Mouse (Mus musculus) midbrain, embryonic 10.5 days (tissue): Measurements from ENCODE around the gene Il16. TPM values are rescaled to one million over a fixed set of nuclear protein-coding genes. Genes with fewer than 3 reads are reported as not detected.
A peak's percentile ranks its signal among the peaks of the same experiment; 100 is the strongest.

Experiments used
- DNase-seq: peaks from one replicate; pipeline ENCODE4 v3.0.0-alpha.2; 2017; ENCODE audit warnings: low spot score
- H3K27ac ChIP-seq: fragments of 300-500 bp; sonication (generic); replicated peaks from 2 replicates; pipeline ENCODE4 v1.5.1; 2016; ENCODE audit warnings: mild to moderate bottlenecking
- H3K27me3 ChIP-seq: fragments of 300-500 bp; sonication (generic); 2 replicates; pipeline ENCODE4 v1.6.1; 2016; ENCODE audit warnings: low read depth, mild to moderate bottlenecking; ENCODE audit not compliant: poor library complexity, severe bottlenecking
- H3K36me3 ChIP-seq: fragments of 300-500 bp; sonication (generic); 2 replicates; pipeline ENCODE4 v1.6.1; 2016; ENCODE audit warnings: mild to moderate bottlenecking, moderate library complexity
- H3K4me1 ChIP-seq: fragments of 300-500 bp; sonication (generic); 2 replicates; pipeline ENCODE4 v1.6.1; 2016
- H3K4me3 ChIP-seq: fragments of 300-500 bp; sonication (generic); 2 replicates; pipeline ENCODE4 v1.5.1; 2016; ENCODE audit warnings: mild to moderate bottlenecking, moderate library complexity
- H3K9me3 ChIP-seq: fragments of 300-500 bp; sonication (generic); replicated peaks from 2 replicates; pipeline ENCODE4 v1.6.1; 2016; ENCODE audit warnings: mild to moderate bottlenecking
- WGBS: fragments of 180-500 bp; shearing (Covaris S2); methylation state at CpG from one replicate; pipeline ENCODE4 v1.1.7; 2016; 5-methylcytosine and 5-hydroxymethylcytosine counted together
- polyA plus RNA-seq: library from polyadenylated mRNA; unstranded; fragments of >200 nt; fragmentation: Nextera tagmentation; extraction: Ambion mirVana; gene quantifications from 2 replicates; pipeline ENCODE4 v1.2.1, GENCODE M21; 2016

Gene Il16
- polyA plus RNA-seq, 1 experiment from 2014 or later, result 0.72 TPM

DNA sequence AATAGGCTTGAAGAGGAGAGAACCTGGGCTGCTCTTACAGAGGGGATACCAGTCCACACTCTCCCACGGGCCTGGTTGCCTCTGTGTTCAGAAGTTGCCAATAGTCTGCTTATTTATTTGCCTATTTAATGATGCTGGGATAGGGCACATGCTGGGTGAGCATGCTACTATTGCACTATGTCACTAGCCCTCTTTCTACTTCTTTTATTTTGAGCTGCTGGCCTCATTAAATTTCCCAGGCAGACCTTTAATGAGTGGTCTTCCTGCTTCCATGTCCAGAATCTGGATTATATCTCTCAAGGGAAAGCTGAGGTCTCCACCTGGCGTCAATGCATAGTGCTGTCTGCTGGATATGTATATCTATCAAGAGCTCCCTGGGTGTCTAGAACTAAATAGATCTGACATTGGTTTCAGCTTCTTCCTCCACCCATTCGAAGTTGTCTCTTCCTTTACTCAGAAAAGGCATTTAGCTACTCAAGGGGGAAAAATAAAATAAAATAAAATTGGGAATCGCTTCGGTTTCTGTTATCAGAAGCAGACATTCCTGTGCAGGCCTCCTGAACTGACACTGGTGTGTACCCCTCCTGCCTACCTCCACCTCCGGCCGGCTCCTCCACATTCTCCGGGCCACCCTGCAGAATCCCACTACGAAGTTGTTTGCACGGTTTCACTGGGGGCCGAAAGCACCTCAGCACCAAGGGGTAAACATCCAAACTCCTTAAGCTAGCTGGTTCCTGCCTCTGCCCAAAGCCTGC lies 114.3 kb downstream of the Il16 start:
- Histone ChIP-seq H3K4me3 (peak overlapping the region; percentile 75), H3K27ac (peak overlapping the region; percentile 84)

DNA sequence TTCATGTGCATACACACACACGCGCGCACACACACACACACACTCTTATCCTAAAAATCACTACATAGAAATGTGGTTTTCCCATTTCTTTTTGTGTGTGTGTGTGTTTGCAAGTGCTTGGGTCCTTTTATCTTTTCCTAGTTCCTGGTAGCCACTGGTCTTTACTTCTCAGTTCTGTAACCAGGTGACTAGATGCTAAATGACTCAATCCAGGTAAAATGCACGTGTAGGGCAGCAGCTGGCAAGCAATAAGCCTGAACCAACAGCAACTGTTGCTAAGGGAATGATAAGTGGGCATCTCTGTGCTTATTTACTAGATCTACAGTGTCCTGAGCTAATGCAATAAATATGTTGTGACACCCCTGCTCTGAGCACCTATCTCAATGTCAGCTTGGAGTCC lies 118.2 kb downstream of the Il16 start:
- H3K27ac ChIP-seq, result no peak overlapping the region
- H3K36me3 ChIP-seq, result no peaks in the 10 kb centered on the region
- WGBS, result 90% methylated on average over 4 of the region's 4 CpGs
- no peak for DNase-seq
- H3K9me3 ChIP-seq, result no peaks in the 10 kb centered on the region
- 0 out of 2 replicates have a peak, but pooled peaks cover under 1% of the 10 kb centered on the region for H3K27me3 ChIP-seq
- H3K4me3 ChIP-seq, result no peak overlapping the region
- peaks cover 15% of the 10 kb centered on the region for H3K4me1 ChIP-seq

More for the DNA sequence above, 114.3 kb downstream of the Il16 start:
- Histone ChIP-seq H3K9me3 (no peaks in the 10 kb centered on the region), H3K27me3 (0 out of 2 replicates have a peak, but pooled peaks cover 5% of the 10 kb centered on the region), H3K36me3 (0 out of 2 replicates have a peak, but pooled peaks cover 2% of the 10 kb centered on the region), H3K4me1 (peaks cover 27% of the 10 kb centered on the region)
- 20% methylated on average over 11 of the region's 11 CpGs for WGBS
- DNase-seq, result no peak

DNA sequence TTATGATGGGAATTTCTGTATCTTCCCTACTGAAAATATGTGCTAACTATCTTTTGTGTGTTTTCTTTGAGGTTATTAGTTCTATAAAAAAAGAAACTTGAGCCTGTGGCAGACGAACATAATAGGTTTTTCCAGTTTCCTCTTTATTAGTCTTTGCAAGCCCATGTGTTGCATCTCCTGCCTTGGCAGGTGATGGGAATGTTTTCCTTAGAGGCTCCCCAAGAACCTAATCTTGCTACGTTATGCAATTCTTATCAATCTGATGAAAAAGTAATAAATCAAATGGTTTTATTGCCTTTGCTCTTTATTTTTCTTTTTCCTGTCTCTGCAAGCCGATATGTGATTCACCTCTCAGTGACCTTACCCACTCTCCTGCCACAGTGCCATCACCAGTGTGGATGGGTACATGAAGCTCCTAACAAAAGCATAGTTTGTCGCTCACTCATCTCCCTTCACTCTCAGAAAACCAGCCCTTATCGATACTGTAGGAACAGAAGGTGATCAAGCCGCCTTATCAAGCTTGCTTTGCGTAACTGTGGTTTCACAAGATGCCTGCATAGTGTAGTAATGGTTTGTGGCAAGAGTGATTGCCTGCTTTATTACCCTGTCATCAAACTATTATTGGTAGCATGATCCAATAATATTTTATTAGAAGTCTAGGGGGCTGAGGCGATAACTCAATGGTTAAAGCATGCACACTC lies 118.8 kb downstream of the Il16 start:
- no peak overlapping the region for H3K4me3 ChIP-seq
- no peaks in the 10 kb centered on the region for H3K27me3 ChIP-seq
- H3K36me3 ChIP-seq, result no peaks in the 10 kb centered on the region
- DNase-seq, result no peak
- WGBS, result 93% methylated on average over 8 of the region's 8 CpGs
- H3K27ac ChIP-seq, result no peak overlapping the region
- H3K4me1 ChIP-seq, result peaks cover 10% of the 10 kb centered on the region
- H3K9me3 ChIP-seq, result no peaks in the 10 kb centered on the region

GRCm38 (mm10) chr7:83624065-83624464 lies 121.5 kb downstream of the Il16 start:
- Histone ChIP-seq H3K36me3 (no peaks in the 10 kb centered on the region), H3K27me3 (no peaks in the 10 kb centered on the region), H3K9me3 (no peaks in the 10 kb centered on the region), H3K4me3 (no peak overlapping the region), H3K4me1 (no peaks in the 10 kb centered on the region), H3K27ac (no peak overlapping the region)
- DNase-seq, result no peak
- 81% methylated on average over 1 of the region's 1 CpGs for WGBS

- no peaks in the 10 kb centered on the region for H3K36me3 ChIP-seq
- no peaks in the 10 kb centered on the region for H3K4me1 ChIP-seq
- H3K27me3 ChIP-seq, result no peaks in the 10 kb centered on the region
- DNase-seq, result no peak
- H3K4me3 ChIP-seq, result no peak overlapping the region
- no peaks in the 10 kb centered on the region for H3K9me3 ChIP-seq
- WGBS, result 86% methylated on average over 6 of the region's 6 CpGs
- H3K27ac ChIP-seq, result no peak overlapping the region
Observed at GRCm38 (mm10) chr7:83622582-83622981, 122.9 kb downstream of the Il16 start.

GRCm38 (mm10) chr7:83618709-83619108 lies 126.8 kb downstream of the Il16 start:
- H3K27me3 ChIP-seq, result no peaks in the 10 kb centered on the region
- H3K36me3 ChIP-seq, result no peaks in the 10 kb centered on the region
- DNase-seq, result no peak
- WGBS, result 90% methylated on average over 1 of the region's 1 CpGs
- no peaks in the 10 kb centered on the region for H3K9me3 ChIP-seq
- H3K27ac ChIP-seq, result no peak overlapping the region
- no peaks in the 10 kb centered on the region for H3K4me1 ChIP-seq
- no peak overlapping the region for H3K4me3 ChIP-seq

DNA sequence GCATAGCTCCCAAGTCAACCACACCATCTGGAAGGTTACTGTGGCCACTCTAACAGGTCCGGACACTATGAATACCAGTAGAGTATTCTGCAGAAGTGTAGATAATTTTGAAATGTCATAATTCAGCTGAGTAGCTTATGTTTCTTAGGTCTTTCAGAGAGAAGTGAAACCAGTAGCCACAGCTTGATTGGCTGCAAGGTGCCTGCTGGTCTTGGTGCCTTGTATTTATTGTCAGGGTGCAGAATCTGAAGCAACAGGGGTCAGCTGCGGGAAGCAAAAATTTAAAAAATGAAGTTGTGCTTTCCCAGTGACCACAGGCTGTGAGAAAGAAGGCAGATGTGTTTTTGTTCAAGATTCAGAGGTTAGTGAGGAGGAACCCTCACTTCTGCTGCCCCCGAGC lies 129.3 kb downstream of the Il16 start:
- 90% methylated on average over 3 of the region's 3 CpGs for WGBS
- no peak overlapping the region for H3K27ac ChIP-seq
- no peaks in the 10 kb centered on the region for H3K27me3 ChIP-seq
- no peaks in the 10 kb centered on the region for H3K4me1 ChIP-seq
- no peaks in the 10 kb centered on the region for H3K9me3 ChIP-seq
- no peak for DNase-seq
- H3K4me3 ChIP-seq, result no peak overlapping the region
- no peaks in the 10 kb centered on the region for H3K36me3 ChIP-seq

GRCm38 (mm10) chr7:83615815-83616214 lies 129.7 kb downstream of the Il16 start:
- DNase-seq, result no peak
- 88% methylated on average over 8 of the region's 8 CpGs for WGBS
- Histone ChIP-seq H3K27ac (no peak overlapping the region), H3K27me3 (no peaks in the 10 kb centered on the region), H3K4me3 (no peak overlapping the region), H3K9me3 (no peaks in the 10 kb centered on the region), H3K36me3 (no peaks in the 10 kb centered on the region), H3K4me1 (no peaks in the 10 kb centered on the region)

DNA sequence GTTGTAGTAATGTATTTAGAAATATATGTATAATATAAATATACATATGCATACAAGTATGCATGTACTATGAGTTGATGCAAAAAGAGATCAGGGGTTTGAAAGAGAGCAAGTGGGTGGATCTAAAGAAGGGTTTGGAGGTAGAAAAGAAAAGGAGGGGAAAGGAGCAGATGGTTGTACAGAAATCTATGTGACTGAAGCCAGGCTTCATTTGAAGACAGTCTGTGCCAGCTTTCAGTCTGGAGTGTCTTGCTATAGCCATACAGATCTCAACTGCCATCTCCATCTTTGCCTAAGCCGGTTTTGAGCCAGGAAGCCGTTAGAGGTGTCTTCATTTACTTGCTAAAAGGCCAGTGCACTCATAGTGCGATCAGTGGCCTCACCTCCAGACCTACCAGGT lies 130.3 kb downstream of the Il16 start:
- H3K27me3 ChIP-seq, result no peaks in the 10 kb centered on the region
- no peaks in the 10 kb centered on the region for H3K9me3 ChIP-seq
- no peaks in the 10 kb centered on the region for H3K36me3 ChIP-seq
- no peak for DNase-seq
- H3K4me1 ChIP-seq, result no peaks in the 10 kb centered on the region
- H3K27ac ChIP-seq, result no peak overlapping the region
- 93% methylated on average over 3 of the region's 3 CpGs for WGBS
- H3K4me3 ChIP-seq, result no peak overlapping the region

- no peak for DNase-seq
- WGBS, result 90% methylated on average over 1 of the region's 1 CpGs
- Histone ChIP-seq H3K36me3 (no peaks in the 10 kb centered on the region), H3K4me3 (no peak overlapping the region), H3K27ac (no peak overlapping the region), H3K4me1 (no peaks in the 10 kb centered on the region), H3K27me3 (no peaks in the 10 kb centered on the region), H3K9me3 (no peaks in the 10 kb centered on the region)
Observed at GRCm38 (mm10) chr7:83611886-83612285, 133.6 kb downstream of the Il16 start.

DNA sequence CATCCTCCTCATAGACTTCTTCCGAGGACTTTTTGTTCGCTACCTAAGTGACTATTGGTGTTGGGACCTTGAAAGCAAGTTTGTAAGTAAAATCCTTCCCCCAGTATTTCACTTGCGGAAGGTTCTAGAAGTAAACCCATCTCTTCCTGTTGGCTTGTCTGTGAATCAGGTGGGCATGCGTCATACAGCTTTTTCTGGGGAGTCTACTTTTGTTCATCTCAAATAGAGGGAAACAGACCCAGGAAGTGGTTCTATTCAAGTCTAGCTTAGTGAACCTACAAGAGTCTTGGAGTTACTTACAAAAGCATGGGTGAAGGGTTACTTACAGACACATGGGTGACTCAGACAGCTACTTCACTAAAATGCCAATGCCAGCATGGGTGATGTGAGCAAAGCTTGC lies 135.6 kb downstream of the Il16 start:
- 96% methylated on average over 4 of the region's 4 CpGs for WGBS
- Histone ChIP-seq H3K36me3 (no peaks in the 10 kb centered on the region), H3K4me1 (no peaks in the 10 kb centered on the region), H3K27ac (no peak overlapping the region), H3K9me3 (no peaks in the 10 kb centered on the region), H3K4me3 (no peak overlapping the region), H3K27me3 (no peaks in the 10 kb centered on the region)
- no peak for DNase-seq

GRCm38 (mm10) chr7:83606796-83607195 lies 138.7 kb downstream of the Il16 start:
- WGBS, result 94% methylated on average over 2 of the region's 2 CpGs
- no peaks in the 10 kb centered on the region for H3K27me3 ChIP-seq
- H3K36me3 ChIP-seq, result no peaks in the 10 kb centered on the region
- no peak overlapping the region for H3K27ac ChIP-seq
- H3K9me3 ChIP-seq, result no peaks in the 10 kb centered on the region
- no peak overlapping the region for H3K4me3 ChIP-seq
- no peaks in the 10 kb centered on the region for H3K4me1 ChIP-seq
- DNase-seq, result no peak

- Histone ChIP-seq H3K4me1 (no peaks in the 10 kb centered on the region), H3K27ac (no peak overlapping the region), H3K4me3 (no peak overlapping the region), H3K9me3 (no peaks in the 10 kb centered on the region), H3K27me3 (no peaks in the 10 kb centered on the region), H3K36me3 (no peaks in the 10 kb centered on the region)
- WGBS, result 95% methylated on average over 7 of the region's 7 CpGs
- DNase-seq, result no peak
Observed at GRCm38 (mm10) chr7:83604180-83604944, 141.2 kb downstream of the Il16 start.
